In the genomic region with DNA sequence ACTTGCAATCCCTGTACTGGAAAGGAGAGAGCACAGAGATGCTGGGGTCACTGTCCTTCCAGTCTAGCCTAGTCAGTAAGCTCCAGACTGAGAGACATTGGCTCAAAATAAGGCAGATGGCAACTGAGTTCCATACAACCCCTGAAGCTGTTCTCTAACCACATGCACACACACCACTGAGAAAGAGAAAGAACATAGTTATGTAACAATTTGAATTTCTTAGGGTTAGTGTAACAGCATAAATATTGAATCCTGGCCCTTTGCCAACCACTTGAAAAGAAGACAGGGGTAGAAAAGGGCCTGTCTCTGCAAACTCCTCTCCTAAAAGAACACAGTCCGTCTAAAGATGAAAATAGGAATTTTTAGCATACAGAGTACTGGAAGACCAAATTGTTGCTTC, we compare ENCODE assay signal across 31 mouse cellular contexts. TPM values are rescaled to one million over a fixed set of nuclear protein-coding genes. Genes with fewer than 3 reads are reported as not detected.
"Had no signal": no experiment of that assay in that cellular context is flagged by ENCODE, and none has a peak within 500 bp of the region (broad histone marks: within the 10 kb centered on the region; RNA-seq: fewer than 3 reads in every experiment).

No protein-coding gene starts in this region.

- H3K9me3 ChIP-seq: limb, embryonic 13.5 days; liver, embryonic 12.5 days; liver, embryonic 15.5 days; megakaryocyte, embryonic 14.5 days; midbrain, embryonic 10.5 days; midbrain, embryonic 13.5 days had no signal

- ATAC-seq: intestine, embryonic 16.5 days; liver, embryonic 12.5 days; midbrain, embryonic 13.5 days had no signal

- H3K27ac ChIP-seq: left cerebral cortex, adult 2 months; limb, embryonic 13.5 days; liver, embryonic 12.5 days; liver, embryonic 15.5 days; midbrain, embryonic 10.5 days; midbrain, embryonic 13.5 days; stomach, postnatal 0 days had no signal

- H3K36me3 ChIP-seq: limb, embryonic 13.5 days; liver, embryonic 12.5 days; liver, embryonic 15.5 days; midbrain, embryonic 10.5 days; midbrain, embryonic 13.5 days had no signal

- H3K4me1 ChIP-seq: liver, embryonic 12.5 days; liver, embryonic 15.5 days; megakaryocyte, embryonic 14.5 days had no signal

- H3K4me3 ChIP-seq: left cerebral cortex, adult 2 months; limb, embryonic 13.5 days; liver, embryonic 12.5 days; liver, embryonic 15.5 days; megakaryocyte, embryonic 14.5 days; midbrain, embryonic 10.5 days; midbrain, embryonic 13.5 days had no signal

- H3K4me2 ChIP-seq: limb, embryonic 13.5 days; liver, embryonic 12.5 days; liver, embryonic 15.5 days; midbrain, embryonic 13.5 days had no signal

- H3K27me3 ChIP-seq: limb, embryonic 13.5 days; liver, embryonic 12.5 days; liver, embryonic 15.5 days; midbrain, embryonic 13.5 days had no signal

- DNase-seq: kidney, adult 18-20 months; kidney, adult 9 months; kidney, postnatal 14 days; kidney, postnatal 4 days; layer of hippocampus, postnatal 36 days; liver; lung, adult 18-20 months; lung, postnatal 10 days; right cerebral cortex, postnatal 14 days; right cerebral cortex, postnatal 4 days; thymus, adult 2 months; thymus, postnatal 14 days; thymus, postnatal 4 days had no signal

- H3K9ac ChIP-seq: limb, embryonic 13.5 days; liver, embryonic 12.5 days; liver, embryonic 15.5 days; midbrain, embryonic 13.5 days had no signal

RNA-seq across cellular contexts. Expression of a gene that starts 12.8 kb away (rescaled TPM):
- total RNA-seq: layer of hippocampus, adult 18-20 months; layer of hippocampus, postnatal 10 days; layer of hippocampus, postnatal 36 days; left cerebral cortex, adult 2 months; left cerebral cortex, postnatal 10 days; left cerebral cortex, postnatal 36 days; midbrain, postnatal 0 days had no signal
- polyA plus RNA-seq: intestine, embryonic 16.5 days; kidney, embryonic 16.5 days; limb, embryonic 13.5 days; liver, embryonic 12.5 days; liver, embryonic 15.5 days; midbrain, embryonic 10.5 days; midbrain, embryonic 13.5 days; midbrain, postnatal 0 days; neural tube, embryonic 11.5 days; neural tube, embryonic 14.5 days; stomach, embryonic 14.5 days; stomach, postnatal 0 days; thymus, adult 2 months had no signal
